18 mouse cellular contexts compared by ENCODE assay signal in the genomic region with DNA sequence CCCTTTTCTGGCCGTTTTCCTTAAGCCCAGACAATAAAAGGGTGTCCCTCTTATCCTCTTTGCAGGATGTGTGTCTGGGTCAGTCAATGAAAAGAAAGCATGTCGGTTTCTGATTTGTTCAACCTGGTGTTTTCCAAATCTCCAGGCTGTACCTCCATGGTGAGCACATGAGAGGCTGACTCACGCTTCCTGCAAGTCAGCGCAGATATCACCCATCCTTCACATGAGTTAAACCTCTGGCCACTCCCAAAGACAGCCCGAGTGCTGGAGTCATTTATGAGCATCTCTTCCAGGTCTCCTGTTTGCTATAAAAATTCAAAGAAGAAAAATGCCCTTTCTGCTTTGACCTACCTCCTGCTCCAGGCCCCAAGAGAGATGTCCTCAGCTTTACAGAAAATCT. TPM values are rescaled to one million over a fixed set of nuclear protein-coding genes. Genes with fewer than 3 reads are reported as not detected.
DNase-seq lines count a peak whose midpoint lies in the region; ATAC-seq and TF ChIP-seq lines count a peak whose summit lies in the region.
"Had no signal": no experiment of that assay in that cellular context is flagged by ENCODE, and none has a peak within 500 bp of the region (broad histone marks: within the 10 kb centered on the region; RNA-seq: fewer than 3 reads in every experiment).

No protein-coding gene starts in this region.

- 42% methylated on average over 5 of the region's 5 CpGs for WGBS in heart, embryonic 13.5 days
- 46% methylated on average over 5 of the region's 5 CpGs for WGBS in intestine, embryonic 16.5 days

- H3K4me2 ChIP-seq in heart, embryonic 13.5 days = peak overlapping the region; percentile 8; the same call in 1 of the 2 replicates
- H3K4me2 ChIP-seq in intestine, embryonic 16.5 days (ENCODE audit: low read depth, low read length) = no peak overlapping the region
- H3K4me2 ChIP-seq: heart, embryonic 15.5 days; hindbrain, embryonic 13.5 days; midbrain, embryonic 15.5 days had no signal

- TF ChIP-seq CTCF in MEL (IDR thresholded peaks at IDR 0.05 in 2 of 3, conservative IDR thresholded peaks at IDR 0.05 in 1 of 3; ENCODE audit: control insufficient read depth in 1 of 3, insufficient read depth in 1 of 3, low read depth in 2 of 3, low read length in 3 of 3, poor library complexity in 1 of 3, severe bottlenecking in 1 of 3) = no peak

- peak overlapping the region; percentile 5; the same call in 1 of the 2 replicates for H3K27ac ChIP-seq in heart, embryonic 13.5 days (replicated peaks)
- peak overlapping the region; percentile 91 for H3K27ac ChIP-seq in MEL (ENCODE audit: control insufficient read depth, low read depth, low read length)
- H3K27ac ChIP-seq in intestine, embryonic 16.5 days (ENCODE audit: low read length) = peak overlapping the region; percentile 43
- H3K27ac ChIP-seq: heart, embryonic 15.5 days; hindbrain, embryonic 13.5 days; midbrain, embryonic 15.5 days had no signal

- peak; percentile 28 to 48; a peak in 3 of 4 replicates for TF ChIP-seq EP300 in MEL (IDR thresholded peaks at IDR 0.05; ENCODE audit: low read depth in 1 of 2, low read length in 2 of 2)

- no peak overlapping the region for H3K9ac ChIP-seq in heart, embryonic 13.5 days
- H3K9ac ChIP-seq in MEL (ENCODE audit: control insufficient read depth, low read depth, low read length, poor library complexity, severe bottlenecking) = peak overlapping the region; percentile 15
- H3K9ac ChIP-seq in intestine, embryonic 16.5 days (ENCODE audit: low read depth, low read length) = no peak overlapping the region
- H3K9ac ChIP-seq: heart, embryonic 15.5 days; hindbrain, embryonic 13.5 days; midbrain, embryonic 15.5 days had no signal

- H3K27me3 ChIP-seq in heart, embryonic 13.5 days (replicated peaks) = no peaks in the 10 kb centered on the region
- no peaks in the 10 kb centered on the region for H3K27me3 ChIP-seq in MEL (ENCODE audit: control insufficient read depth in 1 of 2, insufficient read depth in 2 of 2, low read length in 2 of 2)
- no peaks in the 10 kb centered on the region for H3K27me3 ChIP-seq in intestine, embryonic 16.5 days (replicated peaks; ENCODE audit: control insufficient read depth, insufficient read depth, low read length)
- H3K27me3 ChIP-seq: heart, embryonic 15.5 days; hindbrain, embryonic 13.5 days; midbrain, embryonic 15.5 days had no signal

- H3K4me1 ChIP-seq in heart, embryonic 13.5 days = no peaks in the 10 kb centered on the region
- peaks cover 37% of the 10 kb centered on the region in 2 experiments for H3K4me1 ChIP-seq in MEL (ENCODE audit: control insufficient read depth in 1 of 2, insufficient read depth in 2 of 2, low read length in 2 of 2)
- H3K4me1 ChIP-seq in intestine, embryonic 16.5 days (ENCODE audit: control insufficient read depth, insufficient read depth, low read length) = no peaks in the 10 kb centered on the region
- H3K4me1 ChIP-seq: midbrain, embryonic 15.5 days had no signal

- H3K4me3 ChIP-seq in heart, embryonic 13.5 days = no peak overlapping the region
- peak overlapping the region; percentile 9 to 56; a peak in 3 of 4 replicates for H3K4me3 ChIP-seq in MEL (ENCODE audit: control insufficient read depth in 1 of 2, insufficient read depth in 1 of 2, low read depth in 2 of 2, low read length in 2 of 2)
- H3K4me3 ChIP-seq in intestine, embryonic 16.5 days (ENCODE audit: low read length) = no peak overlapping the region
- H3K4me3 ChIP-seq: heart, embryonic 15.5 days; hindbrain, embryonic 13.5 days; midbrain, embryonic 15.5 days had no signal

- no peaks in the 10 kb centered on the region for H3K36me3 ChIP-seq in heart, embryonic 13.5 days
- H3K36me3 ChIP-seq in MEL (ENCODE audit: control insufficient read depth in 1 of 2, insufficient read depth in 2 of 2, low read length in 2 of 2) = peaks cover 0 to 35% of the 10 kb centered on the region in 2 experiments; a peak in 2 of 4 replicates
- no peaks in the 10 kb centered on the region for H3K36me3 ChIP-seq in intestine, embryonic 16.5 days (ENCODE audit: control insufficient read depth, insufficient read depth, low read length)
- H3K36me3 ChIP-seq: G1E; heart, embryonic 15.5 days; hindbrain, embryonic 13.5 days; midbrain, embryonic 15.5 days had no signal

- H3K79me2 ChIP-seq in MEL (ENCODE audit: control insufficient read depth, insufficient read depth, low read length, poor library complexity) = peaks cover 2% of the 10 kb centered on the region; the same call in 1 of the 2 replicates

- no peak for DNase-seq in heart, postnatal 36 days
- DNase-seq in MEL (ENCODE audit: low read depth, low spot score) = peak; percentile 82
- DNase-seq in ovary, postnatal 10 days (ENCODE audit: low spot score) = no peak
- no peak for DNase-seq in lung, postnatal 14 days
- DNase-seq in ovary, adult 18-20 months (ENCODE audit: low spot score) = no peak
- DNase-seq: cerebellum, adult 2 months; gastrocnemius, postnatal 36 days; kidney, adult 9 months; lung, postnatal 4 days; spleen, adult 18-20 months; thymus, adult 2 months had no signal

- no peak for ATAC-seq in heart, embryonic 13.5 days (ENCODE audit: extremely low read depth, insufficient number of reproducible peaks, low FRiP score, low TSS enrichment)
- ATAC-seq in intestine, embryonic 16.5 days = peak; percentile 62; the same call in 1 of the 2 replicates
- ATAC-seq in megakaryocyte-erythroid progenitor cell, adult 5-6 weeks (replicated peaks; ENCODE audit: low FRiP score, low TSS enrichment, poor library complexity, severe bottlenecking) = peak; percentile 42; the same call in 1 of the 2 replicates
- ATAC-seq: midbrain, embryonic 15.5 days had no signal

- TF ChIP-seq POLR2A in MEL (IDR thresholded peaks at IDR 0.05; ENCODE audit: control insufficient read depth in 1 of 2, insufficient read depth in 1 of 2, low read depth in 1 of 2, low read length in 2 of 2, poor library complexity in 1 of 2) = peak in 1 of 2 experiments; percentile 23; a peak in 1 of 4 replicates

- intact Hi-C loops in heart, postnatal 36 days (cut with DNase I) = no loop called here

- TF ChIP-seq RAD21 in MEL (IDR thresholded peaks at IDR 0.05; ENCODE audit: low read depth, low read length) = no peak

- no peaks in the 10 kb centered on the region for H3K9me3 ChIP-seq in heart, embryonic 13.5 days
- no peaks in the 10 kb centered on the region for H3K9me3 ChIP-seq in MEL (replicated peaks; ENCODE audit: insufficient read depth, low read length)
- H3K9me3 ChIP-seq in intestine, embryonic 16.5 days (ENCODE audit: control insufficient read depth, low read length) = no peaks in the 10 kb centered on the region
- H3K9me3 ChIP-seq: G1E; heart, embryonic 15.5 days; hindbrain, embryonic 13.5 days; midbrain, embryonic 15.5 days had no signal

TF ChIP-seq in MEL, 35 proteins besides CTCF, POLR2A, EP300 and RAD21:
- TF ChIP-seq SIN3A (IDR thresholded peaks at IDR 0.05; ENCODE audit: low read length) (peak; percentile 2; the same call in 1 of the 2 replicates), BHLHE40 (IDR thresholded peaks at IDR 0.05; ENCODE audit: borderline replicate concordance, low read depth, low read length) (peak; percentile 85), TCF12 (IDR thresholded peaks at IDR 0.05; ENCODE audit: low read depth, low read length) (no peak), MAFK (IDR thresholded peaks at IDR 0.05; ENCODE audit: borderline replicate concordance, low read depth, low read length) (peak; percentile 55; the same call in 1 of the 2 replicates), MXI1 (IDR thresholded peaks at IDR 0.05; ENCODE audit: low read depth, low read length) (no peak; the same call in 1 of the 2 replicates), ETS1 (IDR thresholded peaks at IDR 0.05; ENCODE audit: low read depth, low read length) (peak; percentile 53), RCOR1 (IDR thresholded peaks at IDR 0.05; ENCODE audit: low read depth, low read length) (peak; percentile 54; the same call in 1 of the 2 replicates), TAL1 (IDR thresholded peaks at IDR 0.05; ENCODE audit: low read length) (no peak), ELF1 (IDR thresholded peaks at IDR 0.05; ENCODE audit: low read depth, low read length) (no peak; the same call in 1 of the 2 replicates), USF1 (IDR thresholded peaks at IDR 0.05; ENCODE audit: low read depth, low read length) (peak; percentile 24; the same call in 1 of the 2 replicates), GATA1 (IDR thresholded peaks at IDR 0.05; ENCODE audit: low read depth, low read length) (peak; percentile 29; the same call in 1 of the 2 replicates), MYC (IDR thresholded peaks at IDR 0.05; ENCODE audit: low read depth, low read length) (no peak; the same call in none of the 2 replicates)

RNA-seq across cellular contexts. Expression of a gene that starts 5.3 kb away (rescaled TPM):
- 4.8 and 5.9 TPM in 2 replicates for polyA plus RNA-seq in heart, embryonic 13.5 days (2015; fragmentation: Nextera tagmentation; extraction: Ambion mirVana)
- 1 to 10 TPM; 7.7 to 8.4 TPM for total RNA-seq in heart, postnatal 36 days (2021)
- total RNA-seq in MEL (2012; rRNA removed) = 7.7 and 12.1 TPM in 2 replicates
- 10 to 100 TPM; 24.9 to 74.8 TPM for polyA plus RNA-seq in MEL (2012; ENCODE audit: insufficient read depth in 1 of 2, insufficient read length in 2 of 2, low read depth in 1 of 2, low replicate concordance in 2 of 2, missing spikeins in 1 of 2)
- 3.9 TPM in 2 replicates for polyA plus RNA-seq in intestine, embryonic 16.5 days (2015; fragmentation: Nextera tagmentation; extraction: Ambion mirVana)
- total RNA-seq in megakaryocyte-erythroid progenitor cell, adult 5-6 weeks (2014; fragmentation: Nextera tagmentation) = 56.7 and 85.2 TPM in 2 replicates
- total RNA-seq in megakaryocyte-erythroid progenitor cell, adult 5-6 weeks (2017) = 46.2 and 50.6 TPM in 2 replicates

Comparison
In these comparisons a context has a peak if more than half of its experiments do, and no peak if none do; other contexts are left out.
1. H3K27ac ChIP-seq: peak in every context shown above with its lines; median percentile 91 in MEL; 43 in intestine, embryonic 16.5 days; 5 in heart, embryonic 13.5 days.
2. H3K4me3 ChIP-seq: peak in MEL (2 of 2); none in heart, embryonic 13.5 days (single experiment) and intestine, embryonic 16.5 days (single experiment).